Mouse (Mus musculus): Measurements from ENCODE around the gene Foxi3. TPM values are rescaled to one million over a fixed set of nuclear protein-coding genes. Genes with fewer than 3 reads are reported as not detected.

The Foxi3 gene
- total RNA-seq, 2 experiments from 2014 or later: not detected

DNA sequence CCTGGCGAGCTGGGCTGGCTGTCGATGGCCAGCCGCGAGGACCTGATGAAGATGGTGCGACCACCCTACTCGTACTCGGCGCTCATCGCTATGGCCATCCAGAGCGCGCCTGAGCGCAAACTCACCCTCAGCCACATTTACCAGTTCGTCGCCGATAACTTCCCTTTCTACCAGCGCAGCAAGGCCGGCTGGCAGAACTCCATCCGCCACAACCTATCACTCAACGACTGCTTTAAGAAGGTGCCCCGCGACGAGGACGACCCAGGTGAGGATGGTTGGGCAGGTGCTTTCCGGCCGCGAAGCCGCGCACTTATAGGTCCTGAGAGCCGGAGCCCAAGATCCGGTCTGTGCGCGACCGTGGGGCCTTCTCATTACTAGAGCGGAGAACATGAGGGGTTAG is 605 bp downstream of the Foxi3 start:
- no peak for TF ChIP-seq CTCF (IDR thresholded peaks at IDR 0.05)
- intact Hi-C loops (cut with DNase I): loop anchor here (2.0 kb wide), 1 partner anchor 168 kb away; no protein-coding TSS in a partner anchor
- no peak overlapping the region for H3K27ac ChIP-seq
- DNase-seq (ENCODE audit: extremely low spot score in 1 of 2, low spot score in 2 of 2): peak in 1 of 2 experiments; percentile 14
- H3K4me3 ChIP-seq: peak overlapping the region; percentile 31; the same call in 1 of the 2 replicates

DNA sequence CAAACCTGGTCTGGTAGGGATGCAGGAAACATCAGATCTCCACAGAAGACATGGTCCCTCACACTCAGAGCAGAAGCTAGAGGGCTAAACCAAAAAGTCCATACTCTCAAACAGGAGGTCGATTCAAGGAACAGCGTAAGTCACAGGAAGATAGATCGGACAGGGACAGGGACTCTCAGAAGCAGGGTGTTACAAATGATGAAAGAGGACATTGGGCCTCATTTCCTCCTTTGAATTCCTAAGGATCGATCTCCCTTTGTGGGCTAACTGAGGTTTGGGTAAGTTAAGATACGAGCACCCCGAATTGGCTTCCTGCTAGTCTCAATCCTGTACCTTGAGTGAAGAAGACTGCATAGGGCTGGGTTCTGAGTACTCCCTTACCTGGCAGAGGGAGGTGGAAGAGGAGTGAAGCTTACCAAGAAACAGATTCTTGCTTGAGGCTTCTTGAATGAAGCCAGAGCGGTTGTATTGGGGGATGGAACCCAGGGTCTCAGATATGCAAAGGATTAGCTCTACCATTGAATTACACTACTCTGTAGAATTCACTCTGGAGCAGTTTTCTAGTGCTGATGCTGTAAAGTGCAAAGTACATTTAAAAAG is 1.1 kb downstream of the Foxi3 start:
- intact Hi-C loops (cut with DNase I): loop anchor here (2.0 kb wide), 1 partner anchor 167 kb away; no protein-coding TSS in a partner anchor
- TF ChIP-seq CTCF (IDR thresholded peaks at IDR 0.05): no peak
- H3K27ac ChIP-seq: no peak overlapping the region
- H3K4me3 ChIP-seq: no peak overlapping the region
- no peak for DNase-seq (ENCODE audit: extremely low spot score in 1 of 2, low spot score in 2 of 2)

DNA sequence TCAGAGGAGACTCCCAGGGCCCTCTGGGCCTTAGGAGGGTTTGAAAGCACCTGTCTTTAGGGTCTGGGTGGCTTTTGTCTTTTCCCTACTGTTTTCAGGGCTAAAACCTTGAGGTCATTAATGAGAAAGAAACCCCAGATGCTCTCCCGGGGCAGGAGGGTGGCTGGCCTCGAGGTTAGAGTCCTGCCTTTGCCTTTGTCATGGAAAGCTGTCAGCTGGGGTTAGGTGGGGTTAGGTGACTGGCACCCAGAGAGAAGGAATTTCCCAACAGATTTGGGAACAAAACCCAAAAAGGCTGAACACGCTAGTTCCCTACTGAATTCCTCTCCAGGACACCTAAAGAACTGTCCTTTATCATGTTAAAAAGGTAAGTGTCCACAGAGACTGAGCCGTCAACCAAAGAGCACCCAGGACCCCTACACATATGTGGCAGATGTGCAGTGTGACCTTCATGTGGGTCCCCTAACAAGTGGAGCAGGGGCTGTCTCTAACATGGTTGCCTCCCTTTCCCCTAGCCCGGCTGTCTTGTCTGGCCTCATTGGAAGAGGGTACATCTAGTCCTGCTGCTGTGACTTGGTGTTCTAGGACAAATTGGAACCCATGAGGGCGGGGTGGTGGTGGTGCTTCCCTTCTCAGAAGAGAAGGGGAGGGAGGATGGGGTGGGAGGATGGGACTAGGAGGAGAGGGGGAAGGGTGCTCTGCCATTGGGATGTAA is 7.9 kb downstream of the Foxi3 start:
- no peak for TF ChIP-seq CTCF (IDR thresholded peaks at IDR 0.05)
- no peak overlapping the region for H3K4me3 ChIP-seq
- intact Hi-C loops (cut with DNase I): no loop called here
- H3K27ac ChIP-seq: no peak overlapping the region
- no peak for DNase-seq (ENCODE audit: extremely low spot score in 1 of 2, low spot score in 2 of 2)

DNA sequence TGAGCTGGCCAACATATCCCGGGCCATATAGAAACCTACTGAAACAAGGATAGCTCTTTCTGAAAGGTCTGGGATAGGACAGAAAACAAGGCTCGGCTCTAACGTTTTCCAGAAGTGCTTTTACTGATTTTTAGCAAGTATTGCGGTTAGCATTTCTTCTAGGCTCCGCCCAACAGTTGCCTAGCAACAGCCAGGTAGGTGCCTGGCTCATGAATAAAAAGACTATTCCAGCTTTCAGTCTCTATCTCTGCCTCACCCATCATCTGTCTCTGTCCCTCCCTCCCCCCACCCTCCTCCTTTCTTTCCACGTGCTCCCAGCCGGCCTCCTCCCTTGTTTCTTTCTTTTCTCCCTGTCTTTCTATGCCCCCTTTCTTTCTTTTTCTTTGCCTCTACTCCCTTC is 9.4 kb downstream of the Foxi3 start:
- Histone ChIP-seq H3K4me3 (no peak overlapping the region), H3K27ac (no peak overlapping the region)
- DNase-seq (ENCODE audit: extremely low spot score in 1 of 2, low spot score in 2 of 2): no peak
- intact Hi-C loops (cut with DNase I): no loop called here
- no peak for TF ChIP-seq CTCF (IDR thresholded peaks at IDR 0.05)

DNA sequence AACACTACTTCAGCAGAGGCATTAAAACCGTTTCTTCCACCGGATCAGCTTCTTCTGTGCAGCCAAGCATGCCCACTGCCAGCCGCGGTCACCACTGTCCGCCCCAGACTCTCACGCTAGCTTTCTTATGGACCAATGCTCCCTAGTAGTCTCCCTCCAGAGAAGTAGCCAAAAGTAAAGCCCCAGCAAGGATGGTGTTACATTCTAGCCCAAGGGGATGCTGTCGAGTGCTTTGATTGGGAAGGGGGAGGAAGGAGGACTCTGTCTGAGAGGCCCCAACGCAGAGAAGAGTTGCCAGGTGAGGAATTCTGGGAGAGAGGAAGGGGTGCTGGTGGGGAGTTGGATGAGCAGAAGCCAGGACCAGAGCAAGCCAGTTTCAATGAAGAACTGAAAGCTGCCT is 11.1 kb downstream of the Foxi3 start:
- no peak overlapping the region for H3K4me3 ChIP-seq
- intact Hi-C loops (cut with DNase I): no loop called here
- no peak for DNase-seq (ENCODE audit: extremely low spot score in 1 of 2, low spot score in 2 of 2)
- no peak for TF ChIP-seq CTCF (IDR thresholded peaks at IDR 0.05)
- H3K27ac ChIP-seq: no peak overlapping the region

DNA sequence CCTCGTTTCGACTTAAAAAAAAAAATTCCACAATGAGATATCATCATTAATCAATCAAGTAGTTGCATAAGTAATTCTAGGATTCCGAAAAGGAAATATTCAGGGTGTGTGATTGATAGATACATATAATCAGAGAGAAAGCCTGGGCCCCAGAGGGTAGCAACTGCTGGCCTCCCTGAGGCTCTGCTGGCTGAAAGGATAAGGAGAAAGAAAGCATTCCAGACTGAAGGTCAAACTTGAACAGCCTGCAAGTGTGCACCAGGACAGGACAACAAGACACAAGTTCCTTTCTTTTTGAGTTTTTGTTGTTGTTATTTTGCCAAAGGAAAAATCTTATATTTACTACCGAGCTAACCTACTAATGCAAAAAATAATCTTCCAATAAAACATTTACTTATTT is 12.0 kb downstream of the Foxi3 start:
- H3K4me3 ChIP-seq: no peak overlapping the region

DNA sequence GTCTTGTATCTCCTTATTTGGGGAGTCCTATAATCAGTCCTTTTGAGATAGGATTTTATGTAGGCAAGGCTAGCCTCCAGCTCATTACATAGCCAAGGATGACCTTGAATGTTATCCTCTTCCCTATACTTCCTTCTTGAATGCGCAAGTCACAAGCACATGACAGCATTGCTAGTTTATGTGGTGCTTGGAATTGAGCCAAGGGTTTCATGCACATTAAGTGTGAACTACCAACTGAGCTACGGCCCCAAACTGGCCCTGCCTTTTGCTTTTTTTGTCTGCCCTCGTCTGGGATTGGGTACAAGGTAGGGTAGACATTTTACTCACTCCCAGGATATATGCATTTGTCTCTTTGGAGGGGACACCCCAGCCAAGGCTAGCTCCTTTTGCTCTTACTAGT is 16.7 kb downstream of the Foxi3 start:
- no peak for DNase-seq (ENCODE audit: extremely low spot score in 1 of 2, low spot score in 2 of 2)
- intact Hi-C loops (cut with DNase I): no loop called here
- no peak for TF ChIP-seq CTCF (IDR thresholded peaks at IDR 0.05)
- Histone ChIP-seq H3K4me3 (no peak overlapping the region), H3K27ac (no peak overlapping the region)

More for the DNA sequence above, 12.0 kb downstream of the Foxi3 start:
- no peak overlapping the region for H3K27ac ChIP-seq
- no peak for DNase-seq (ENCODE audit: extremely low spot score in 1 of 2, low spot score in 2 of 2)
- TF ChIP-seq CTCF (IDR thresholded peaks at IDR 0.05): no peak
- intact Hi-C loops (cut with DNase I): no loop called here

DNA sequence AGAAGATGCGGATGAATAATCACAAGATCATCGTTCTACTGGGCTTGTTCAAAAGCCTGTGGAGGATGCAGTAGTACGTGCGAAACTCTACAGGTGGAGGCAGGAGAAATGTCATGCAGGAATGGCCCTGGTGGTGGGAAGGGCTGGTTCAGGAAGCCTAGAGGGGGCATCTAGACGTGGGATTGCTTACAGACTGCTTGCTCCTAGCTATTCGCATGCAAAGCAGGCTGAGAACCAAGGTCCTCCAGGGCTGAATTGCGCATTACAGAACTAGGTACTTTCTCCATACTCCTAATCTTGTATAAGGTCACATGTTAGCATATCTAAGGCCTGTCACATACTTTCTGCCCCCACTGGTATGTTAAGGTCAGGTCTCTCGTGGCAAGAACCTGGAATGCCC is 24.7 kb downstream of the Foxi3 start:
- intact Hi-C loops (cut with DNase I): no loop called here
- TF ChIP-seq CTCF (IDR thresholded peaks at IDR 0.05): no peak
- DNase-seq (ENCODE audit: extremely low spot score in 1 of 2, low spot score in 2 of 2): no peak
- Histone ChIP-seq H3K4me3 (no peak overlapping the region), H3K27ac (no peak overlapping the region)

DNA sequence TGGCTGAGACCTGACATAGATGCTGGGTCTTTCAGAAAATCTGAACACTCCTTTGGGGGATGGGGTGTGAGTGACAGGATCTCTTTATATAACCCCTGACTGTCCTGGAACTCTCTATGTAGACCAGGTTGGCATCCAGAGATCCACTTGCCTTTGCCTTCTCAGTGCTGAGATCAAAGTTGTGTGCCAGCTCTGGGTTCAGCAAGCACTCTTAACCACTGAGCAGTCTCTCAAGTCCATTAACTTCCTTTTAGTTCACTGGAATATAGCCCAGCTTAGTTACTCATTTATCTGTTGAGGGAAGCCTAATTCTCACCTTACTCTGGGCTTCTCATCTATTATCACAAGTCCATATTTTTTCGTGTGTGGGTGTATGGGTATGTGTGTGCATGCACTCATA is 26.1 kb downstream of the Foxi3 start:
- TF ChIP-seq CTCF (IDR thresholded peaks at IDR 0.05): no peak
- intact Hi-C loops (cut with DNase I): no loop called here
- no peak for DNase-seq (ENCODE audit: extremely low spot score in 1 of 2, low spot score in 2 of 2)
- no peak overlapping the region for H3K4me3 ChIP-seq
- H3K27ac ChIP-seq: no peak overlapping the region

DNA sequence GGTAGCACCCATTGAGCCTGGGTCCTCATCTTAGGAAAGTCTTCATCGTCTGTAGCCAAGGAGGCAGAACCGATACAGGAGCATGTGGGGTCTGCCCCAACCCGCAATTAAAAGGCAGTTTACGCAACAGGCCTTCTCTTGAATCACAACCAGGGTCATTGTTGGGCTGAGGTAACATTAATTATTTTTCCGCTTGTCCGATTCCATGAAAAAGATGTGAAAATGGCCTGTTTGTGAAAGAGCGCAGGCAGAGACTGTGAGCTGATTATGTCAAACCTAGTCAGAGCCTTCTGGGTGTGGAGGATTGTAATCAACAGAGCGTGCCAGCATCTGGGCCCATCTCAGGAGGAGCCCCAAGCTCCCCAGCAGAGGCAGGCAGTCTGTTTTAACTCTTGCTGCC is 30.4 kb downstream of the Foxi3 start:
- TF ChIP-seq CTCF (IDR thresholded peaks at IDR 0.05): no peak
- intact Hi-C loops (cut with DNase I): no loop called here
- Histone ChIP-seq H3K27ac (no peak overlapping the region), H3K4me3 (no peak overlapping the region)
- DNase-seq (ENCODE audit: extremely low spot score in 1 of 2, low spot score in 2 of 2): no peak

DNA sequence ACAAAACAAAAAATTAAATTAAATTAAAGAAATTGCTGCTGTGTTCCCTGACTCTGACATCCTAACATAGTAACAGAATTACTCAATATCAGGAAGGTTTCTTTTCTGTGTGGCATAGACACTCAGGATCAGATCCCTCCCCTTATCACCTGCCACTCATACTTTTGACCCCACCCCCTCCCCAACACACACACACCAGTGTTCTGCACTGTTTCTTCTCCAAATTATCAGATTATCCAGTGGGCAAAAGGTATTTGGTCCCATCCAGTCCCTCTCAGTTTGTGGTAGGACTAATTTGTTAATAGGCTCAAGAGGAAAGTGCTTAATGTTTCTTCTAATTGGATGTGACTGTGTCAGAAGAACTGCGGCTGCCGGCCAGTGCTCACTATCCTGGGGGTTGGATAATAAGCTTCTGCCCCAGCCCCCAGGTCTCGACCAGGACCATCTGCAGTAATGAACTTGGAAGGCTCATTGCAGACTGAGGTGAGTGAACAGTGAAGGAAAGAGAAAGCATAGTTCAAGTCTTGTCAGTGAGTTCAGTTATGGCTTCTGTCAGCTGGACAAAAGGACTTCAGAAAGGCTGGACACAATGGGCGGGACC is 39.9 kb downstream of the Foxi3 start:
- Histone ChIP-seq H3K27ac (no peak overlapping the region), H3K4me3 (no peak overlapping the region)
- no peak for TF ChIP-seq CTCF (IDR thresholded peaks at IDR 0.05)
- DNase-seq (ENCODE audit: extremely low spot score in 1 of 2, low spot score in 2 of 2): no peak
- intact Hi-C loops (cut with DNase I): no loop called here

DNA sequence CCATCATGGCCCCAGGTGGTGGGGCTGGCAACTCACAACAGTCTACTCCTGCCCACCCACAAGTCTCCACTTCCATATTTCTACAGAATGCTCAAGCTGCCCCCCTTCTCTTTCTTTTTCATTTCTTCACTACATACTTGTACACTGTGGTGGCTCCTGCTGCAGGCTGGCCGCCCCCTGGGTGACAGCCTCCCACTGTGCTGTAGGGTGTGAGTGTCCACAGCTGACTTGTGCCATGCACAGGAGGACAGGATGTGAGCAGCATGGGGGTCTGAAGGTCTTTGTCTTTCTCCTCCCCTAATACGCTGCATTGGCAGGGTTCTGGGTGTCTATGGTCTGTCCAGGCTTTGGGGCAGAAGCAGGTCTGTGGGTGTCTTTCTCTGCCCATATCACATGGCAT is 46.3 kb downstream of the Foxi3 start:
- DNase-seq (ENCODE audit: extremely low spot score in 1 of 2, low spot score in 2 of 2): no peak
- no peak for TF ChIP-seq CTCF (IDR thresholded peaks at IDR 0.05)
- intact Hi-C loops (cut with DNase I): no loop called here
- Histone ChIP-seq H3K27ac (no peak overlapping the region), H3K4me3 (no peak overlapping the region)

Measured in left cerebral cortex, adult 2 months (tissue).